Mouse (Mus musculus): Measurements from ENCODE around the gene Gkn2. TPM values are rescaled to one million over a fixed set of nuclear protein-coding genes. Genes with fewer than 3 reads are reported as not detected.

The Gkn2 gene
- polyA plus RNA-seq, 1 experiment from 2014 or later, result not detected

GRCm38 (mm10) chr6:87426954-87427353 lies 53.8 kb downstream of the Gkn2 start:
- H3K4me1 ChIP-seq (ENCODE audit: control insufficient read depth, insufficient read depth, low read length), result no peaks in the 10 kb centered on the region
- ATAC-seq (no peak), DNase-seq (ENCODE audit: low spot score) (no peak)
- H3K9ac ChIP-seq (ENCODE audit: low read length), result no peak overlapping the region
- no peaks in the 10 kb centered on the region for H3K36me3 ChIP-seq (ENCODE audit: control insufficient read depth, insufficient read depth, low read length)
- H3K27me3 ChIP-seq (replicated peaks; ENCODE audit: control insufficient read depth, insufficient read depth, low read length), result no peaks in the 10 kb centered on the region
- H3K27ac ChIP-seq (ENCODE audit: low read depth, low read length), result no peak overlapping the region
- H3K4me2 ChIP-seq (ENCODE audit: low read length), result no peak overlapping the region
- 76% methylated on average over 5 of the region's 5 CpGs for WGBS
- no peaks in the 10 kb centered on the region for H3K9me3 ChIP-seq (replicated peaks; ENCODE audit: control insufficient read depth, low read length)
- H3K4me3 ChIP-seq (ENCODE audit: low read depth, low read length), result no peak overlapping the region

GRCm38 (mm10) chr6:87427616-87428015 lies 54.5 kb downstream of the Gkn2 start:
- WGBS, result 28% methylated on average over 8 of the region's 8 CpGs
- no peak for ATAC-seq

GRCm38 (mm10) chr6:87428487-87429044 lies 55.4 kb downstream of the Gkn2 start, which contains the start of gene Bmp10:
TSS of gene Bmp10 (plus strand) at chr6:87428994.
- no peak for ATAC-seq
- WGBS, result 75% methylated on average over 7 of the region's 7 CpGs

More at GRCm38 (mm10) chr6:87427616-87428015, 54.5 kb downstream of the Gkn2 start:
- H3K9me3 ChIP-seq (replicated peaks; ENCODE audit: control insufficient read depth, low read length), result no peaks in the 10 kb centered on the region
- H3K27ac ChIP-seq (ENCODE audit: low read depth, low read length), result no peak overlapping the region
- no peaks in the 10 kb centered on the region for H3K27me3 ChIP-seq (replicated peaks; ENCODE audit: control insufficient read depth, insufficient read depth, low read length)
- H3K4me2 ChIP-seq (ENCODE audit: low read length), result no peak overlapping the region
- no peaks in the 10 kb centered on the region for H3K4me1 ChIP-seq (ENCODE audit: control insufficient read depth, insufficient read depth, low read length)
- H3K36me3 ChIP-seq (ENCODE audit: control insufficient read depth, insufficient read depth, low read length), result no peaks in the 10 kb centered on the region
- no peak overlapping the region for H3K4me3 ChIP-seq (ENCODE audit: low read depth, low read length)
- H3K9ac ChIP-seq (ENCODE audit: low read length), result no peak overlapping the region
- no peak for DNase-seq (ENCODE audit: low spot score)

More at GRCm38 (mm10) chr6:87428487-87429044, 55.4 kb downstream of the Gkn2 start, which contains the start of gene Bmp10:
- H3K9me3 ChIP-seq (replicated peaks; ENCODE audit: control insufficient read depth, low read length), result no peaks in the 10 kb centered on the region
- no peaks in the 10 kb centered on the region for H3K27me3 ChIP-seq (replicated peaks; ENCODE audit: control insufficient read depth, insufficient read depth, low read length)
- H3K4me1 ChIP-seq (ENCODE audit: control insufficient read depth, insufficient read depth, low read length), result no peaks in the 10 kb centered on the region
- no peaks in the 10 kb centered on the region for H3K36me3 ChIP-seq (ENCODE audit: control insufficient read depth, insufficient read depth, low read length)
- H3K4me3 ChIP-seq (ENCODE audit: low read depth, low read length), result no peak within 1 kb of the TSS
- no peak for DNase-seq (ENCODE audit: low spot score)
- no peak within 1 kb of the TSS for H3K4me2 ChIP-seq (ENCODE audit: low read length)
- H3K9ac ChIP-seq (ENCODE audit: low read length), result no peak within 1 kb of the TSS
- H3K27ac ChIP-seq (ENCODE audit: low read depth, low read length), result no peak within 1 kb of the TSS

Other genes starting within 250 kb of the Gkn2 start
- 1.9 and 2.3 TPM in 2 replicates for gene Antxr1, start 37.5 kb upstream of the Gkn2 start, polyA plus RNA-seq (2014; fragmentation: Nextera tagmentation; extraction: Ambion mirVana)
- not detected in 2 replicates for gene Gkn1, start 22.4 kb upstream of the Gkn2 start, polyA plus RNA-seq (2014; fragmentation: Nextera tagmentation; extraction: Ambion mirVana)
- gene Gkn3, start 15.6 kb downstream of the Gkn2 start, polyA plus RNA-seq (2014; fragmentation: Nextera tagmentation; extraction: Ambion mirVana), result 0.42 and 0.45 TPM in 2 replicates
- not detected in 2 replicates for gene Bmp10, start 55.6 kb downstream of the Gkn2 start, polyA plus RNA-seq (2014; fragmentation: Nextera tagmentation; extraction: Ambion mirVana)
- 1.2 and 2.2 TPM in 2 replicates for gene Arhgap25, start 159.9 kb downstream of the Gkn2 start, polyA plus RNA-seq (2014; fragmentation: Nextera tagmentation; extraction: Ambion mirVana)
- 3.1 and 3.2 TPM in 2 replicates for gene Prokr1, start 217.4 kb downstream of the Gkn2 start, polyA plus RNA-seq (2014; fragmentation: Nextera tagmentation; extraction: Ambion mirVana)